Mouse (Mus musculus) gastrocnemius, postnatal 10 days (tissue): ENCODE results near the gene Trpm4. TPM values are rescaled to one million over a fixed set of nuclear protein-coding genes. Genes with fewer than 3 reads are reported as not detected.
"Not testable (repeated sequence)": the region's sequence is repeated elsewhere in the genome, so short reads cannot be mapped to it uniquely, and the experiment has no call there.

Experiments
- DNase-seq: peaks from one replicate; pipeline ENCODE4 v3.0.0; 2021; ENCODE audit warnings: mixed read lengths
- total RNA-seq, 2 experiments: library from RNA; stranded (reverse); gene quantifications; 2 replicates each; pipeline ENCODE4 v1.2.3; 2021

Gene Trpm4
- total RNA-seq, 2 experiments from 2014 or later = 25.5 to 35.2 TPM

DNA sequence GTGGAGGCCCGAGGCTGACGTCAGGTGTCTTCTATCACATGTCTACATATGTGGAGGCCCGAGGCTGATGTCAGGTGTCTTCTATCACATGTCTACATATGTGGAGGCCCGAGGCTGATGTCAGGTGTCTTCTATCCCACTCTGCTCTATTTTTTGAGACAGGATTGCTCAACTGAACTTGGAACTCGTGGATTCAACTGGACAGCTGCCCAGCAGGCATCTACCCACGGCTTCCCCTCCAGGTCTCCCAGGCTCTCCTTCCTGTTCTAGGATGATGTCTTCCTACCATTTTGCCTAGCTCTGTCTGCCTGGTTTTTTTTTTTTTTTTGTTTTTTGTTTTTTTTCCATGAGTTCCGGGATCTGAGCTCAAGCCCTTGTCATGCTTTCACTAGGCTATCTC lies 77.8 kb downstream of the Trpm4 start:
- DNase-seq = not testable (repeated sequence)

DNA sequence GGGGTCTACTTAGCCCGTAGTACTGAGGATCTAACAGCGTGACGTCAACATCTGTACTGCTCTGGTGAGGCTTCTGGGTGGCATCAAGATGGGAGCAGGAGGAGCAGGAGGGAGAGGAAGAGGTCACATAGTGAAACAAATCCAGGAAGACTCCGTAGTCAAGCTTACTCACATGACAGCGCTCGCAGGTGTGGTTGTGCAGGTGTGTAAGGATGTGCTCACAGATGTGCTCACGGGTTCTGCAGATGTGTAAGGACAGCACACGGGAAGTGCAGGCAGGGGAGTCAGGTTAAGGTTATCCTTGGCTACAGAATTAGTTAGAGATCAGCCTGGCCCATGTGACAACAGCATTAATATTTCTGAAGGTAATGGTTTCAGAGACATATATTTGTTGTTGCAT lies 79.8 kb downstream of the Trpm4 start:
- no peak for DNase-seq

Other genes starting within 250 kb of the Trpm4 start
- 100 to 1,000 TPM; 103 to 148 TPM for gene Rcn3, start 241.6 kb downstream of the Trpm4 start, total RNA-seq
- 10 to 100 TPM; 70.9 to 75.2 TPM for gene Fcgrt, start 229.9 kb downstream of the Trpm4 start, total RNA-seq
- 100 to 1,000 TPM; 762 to 817 TPM for gene Rps11, start 209.3 kb downstream of the Trpm4 start, total RNA-seq
- 1,000 to 10,000 TPM; 1,164 to 1,215 TPM for gene Rpl13a, start 205.0 kb downstream of the Trpm4 start, total RNA-seq
- not detected for gene Gm45713, start 197.5 kb downstream of the Trpm4 start, total RNA-seq
- gene Flt3l, start 197.3 kb downstream of the Trpm4 start, total RNA-seq = 1 to 10 TPM; 2.3 to 4.3 TPM
- gene Pih1d1, start 179.5 kb downstream of the Trpm4 start, total RNA-seq = 10 to 100 TPM; 46.6 to 48.2 TPM
- gene Aldh16a1, start 179.2 kb downstream of the Trpm4 start, total RNA-seq = 10 to 100 TPM; 23.9 to 28.6 TPM
- 1 to 10 TPM; 4.7 to 4.9 TPM for gene Slc17a7, start 169.8 kb downstream of the Trpm4 start, total RNA-seq
- gene Gfy, start 154.2 kb downstream of the Trpm4 start, total RNA-seq = under 1 TPM; 0.49 to 0.63 TPM
- not detected for gene Pth2, start 152.8 kb downstream of the Trpm4 start, total RNA-seq
- 1 to 10 TPM; 2.5 to 2.8 TPM for gene Ccdc155, start 128.9 kb downstream of the Trpm4 start, total RNA-seq
- gene Dkkl1, start 121.6 kb downstream of the Trpm4 start, total RNA-seq = not detected
- 10 to 100 TPM; 15.6 to 25.9 TPM for gene Tead2, start 118.0 kb downstream of the Trpm4 start, total RNA-seq
- gene Cd37, start 94.7 kb downstream of the Trpm4 start, total RNA-seq = 1 to 10 TPM; 1.8 to 3.4 TPM
- gene Slc6a16, start 92.7 kb downstream of the Trpm4 start, total RNA-seq = not detected
- not detected for gene Slc6a21, start 56.3 kb downstream of the Trpm4 start, total RNA-seq
- 100 to 1,000 TPM; 579 to 609 TPM for gene Hrc, start 1.5 kb upstream of the Trpm4 start, total RNA-seq
- under 1 TPM; 0.89 to 0.97 TPM for gene Ppfia3, start 33.2 kb upstream of the Trpm4 start, total RNA-seq
- 1 to 10 TPM; 1.9 to 2.0 TPM for gene Lin7b, start 36.8 kb upstream of the Trpm4 start, total RNA-seq
- gene Snrnp70, start 62.0 kb upstream of the Trpm4 start, total RNA-seq = 100 to 1,000 TPM; 123 to 156 TPM
- gene Kcna7, start 71.9 kb upstream of the Trpm4 start, total RNA-seq = 10 to 100 TPM; 25.4 to 29.6 TPM
- 1 to 10 TPM; 1.4 to 1.8 TPM for gene Ntf5, start 79.9 kb upstream of the Trpm4 start, total RNA-seq
- not detected for gene Lhb, start 87.0 kb upstream of the Trpm4 start, total RNA-seq
- gene Gys1, start 101.1 kb upstream of the Trpm4 start, total RNA-seq = 100 to 1,000 TPM; 142 to 150 TPM
- gene Ruvbl2, start 104.3 kb upstream of the Trpm4 start, total RNA-seq = 10 to 100 TPM; 29.4 to 36.9 TPM
- gene Ftl1, start 126.1 kb upstream of the Trpm4 start, total RNA-seq = 100 to 1,000 TPM; 173 to 194 TPM
- gene Bax, start 133.1 kb upstream of the Trpm4 start, total RNA-seq = 10 to 100 TPM; 29.4 to 29.6 TPM
- gene Tulp2, start 148.1 kb upstream of the Trpm4 start, total RNA-seq = not detected
- gene Gm45808, start 153.0 kb upstream of the Trpm4 start, total RNA-seq = 1 to 10 TPM; 3.8 to 6.4 TPM
- 1 to 10 TPM; 8.8 to 9.5 TPM for gene Dhdh, start 155.0 kb upstream of the Trpm4 start, total RNA-seq
- 100 to 1,000 TPM; 121 to 137 TPM for gene Nucb1, start 176.6 kb upstream of the Trpm4 start, total RNA-seq
- gene Ppp1r15a, start 192.5 kb upstream of the Trpm4 start, total RNA-seq = 10 to 100 TPM; 16.3 to 16.9 TPM
- 10 to 100 TPM; 14.8 to 16.3 TPM for gene Plekha4, start 192.6 kb upstream of the Trpm4 start, total RNA-seq
- gene Hsd17b14, start 221.1 kb upstream of the Trpm4 start, total RNA-seq = under 1 TPM in 1 of 2 experiments, not detected in 1; 0.19 TPM
- 10 to 100 TPM; 24.0 to 25.2 TPM for gene Bcat2, start 236.4 kb upstream of the Trpm4 start, total RNA-seq